Mouse (Mus musculus) forebrain, embryonic 13.5 days (tissue): Measurements from ENCODE around the gene Irf9. TPM values are rescaled to one million over a fixed set of nuclear protein-coding genes. Genes with fewer than 3 reads are reported as not detected.

ENCODE experiments used
- ATAC-seq: fragments of 200-750 bp; cut with Nextera tagmentation; 2 replicates; pipeline ENCODE4 v1.8.0; 2017
- H3K27ac ChIP-seq: fragments of 300-500 bp; sonication (generic); 2 replicates; pipeline ENCODE4 v1.5.1; 2015; ENCODE audit warnings: inconsistent platforms, mild to moderate bottlenecking, moderate library complexity
- H3K27me3 ChIP-seq: fragments of 300-500 bp; sonication (generic); 2 replicates; pipeline ENCODE4 v1.6.1; 2015; ENCODE audit warnings: mild to moderate bottlenecking, inconsistent platforms
- H3K36me3 ChIP-seq: fragments of 300-500 bp; sonication (generic); 2 replicates; pipeline ENCODE4 v1.6.1; 2015; ENCODE audit warnings: mild to moderate bottlenecking, inconsistent platforms; ENCODE audit not compliant: poor library complexity, severe bottlenecking
- H3K4me1 ChIP-seq: fragments of 300-500 bp; sonication (generic); 2 replicates; pipeline ENCODE4 v1.6.1; 2015; ENCODE audit warnings: inconsistent platforms
- H3K4me2 ChIP-seq: fragments of 300-500 bp; sonication (generic); 2 replicates; pipeline ENCODE4 v1.6.1; 2015; ENCODE audit warnings: inconsistent platforms, mild to moderate bottlenecking, moderate library complexity
- H3K4me3 ChIP-seq: fragments of 300-500 bp; sonication (generic); 2 replicates; pipeline ENCODE4 v1.5.1; 2015; ENCODE audit warnings: mild to moderate bottlenecking, inconsistent platforms
- H3K9ac ChIP-seq: fragments of 300-500 bp; sonication (generic); 2 replicates; pipeline ENCODE4 v1.6.1; 2015; ENCODE audit warnings: mild to moderate bottlenecking, inconsistent platforms
- H3K9me3 ChIP-seq: fragments of 300-500 bp; sonication (generic); replicated peaks from 2 replicates; pipeline ENCODE4 v1.6.1; 2016; ENCODE audit warnings: inconsistent platforms
- WGBS: fragments of 180-500 bp; shearing (Covaris S2); methylation state at CpG from one replicate; pipeline ENCODE4 v1.1.7; 2015; 5-methylcytosine and 5-hydroxymethylcytosine counted together
- polyA plus RNA-seq: library from polyadenylated mRNA; unstranded; fragments of >200 nt; fragmentation: Nextera tagmentation; extraction: Ambion mirVana; gene quantifications from 2 replicates; pipeline ENCODE4 v1.2.1, GENCODE M21; 2015

Gene Irf9
- polyA plus RNA-seq, 1 experiment from 2014 or later: 7.2 TPM

GRCm38 (mm10) chr14:55651528-55651927 lies 48.2 kb downstream of the Irf9 start:
- 92% methylated on average over 7 of the region's 7 CpGs for WGBS
- Histone ChIP-seq H3K4me1 (no peaks in the 10 kb centered on the region), H3K9me3 (no peaks in the 10 kb centered on the region), H3K9ac (no peak overlapping the region), H3K27ac (no peak overlapping the region), H3K36me3 (peaks cover 7% of the 10 kb centered on the region; the same call in 1 of the 2 replicates), H3K4me3 (no peak overlapping the region), H3K27me3 (no peaks in the 10 kb centered on the region), H3K4me2 (no peak overlapping the region)
- ATAC-seq: no peak

- no peak overlapping the region for H3K4me2 ChIP-seq
- H3K36me3 ChIP-seq: peaks cover 21% of the 10 kb centered on the region
- ATAC-seq: no peak
- WGBS: 87% methylated on average over 3 of the region's 3 CpGs
- peaks cover 14% of the 10 kb centered on the region for H3K4me1 ChIP-seq
- no peaks in the 10 kb centered on the region for H3K9me3 ChIP-seq
- H3K27ac ChIP-seq: no peak overlapping the region
- no peaks in the 10 kb centered on the region for H3K27me3 ChIP-seq
- H3K4me3 ChIP-seq: no peak overlapping the region
- H3K9ac ChIP-seq: no peak overlapping the region
Measured at GRCm38 (mm10) chr14:55656935-55657334, 53.6 kb downstream of the Irf9 start.

DNA sequence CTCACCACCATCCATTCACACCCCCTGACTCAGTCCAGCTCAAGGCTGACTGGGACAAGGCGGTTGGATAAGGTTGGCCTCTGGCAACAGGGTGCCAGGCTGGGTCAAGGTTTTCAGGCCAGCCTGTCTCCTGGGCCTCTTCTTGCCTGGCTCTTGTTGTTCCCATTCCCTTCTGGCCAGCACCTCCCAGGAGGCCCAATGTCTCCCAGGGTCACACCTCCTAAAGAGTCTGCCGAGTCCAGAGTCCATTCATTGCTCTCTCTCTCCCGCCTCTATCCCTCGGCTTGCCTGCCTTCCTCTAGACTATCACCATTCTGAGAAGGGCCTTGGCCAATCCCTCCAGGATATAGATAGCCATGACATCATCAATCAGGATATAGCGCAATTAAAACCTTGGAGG lies 54.6 kb downstream of the Irf9 start:
- Histone ChIP-seq H3K9me3 (no peaks in the 10 kb centered on the region), H3K36me3 (peaks cover 27% of the 10 kb centered on the region), H3K4me1 (peaks cover 14% of the 10 kb centered on the region), H3K4me2 (no peak overlapping the region), H3K4me3 (no peak overlapping the region), H3K27ac (no peak overlapping the region), H3K9ac (no peak overlapping the region), H3K27me3 (no peaks in the 10 kb centered on the region)
- no peak for ATAC-seq
- 88% methylated on average over 5 of the region's 5 CpGs for WGBS

Other genes starting within 250 kb of the Irf9 start
- 65.5 and 70.4 TPM in 2 replicates for gene Dhrs4, start 124.8 kb upstream of the Irf9 start, polyA plus RNA-seq
- 21.7 and 23.3 TPM in 2 replicates for gene Carmil3, start 112.9 kb upstream of the Irf9 start, polyA plus RNA-seq
- gene Cpne6, start 93.1 kb upstream of the Irf9 start, polyA plus RNA-seq: 1.5 and 2.0 TPM in 2 replicates
- not detected in 2 replicates for gene Nrl, start 78.6 kb upstream of the Irf9 start, polyA plus RNA-seq
- 17.9 and 18.1 TPM in 2 replicates for gene Pck2, start 63.3 kb upstream of the Irf9 start, polyA plus RNA-seq
- gene Dcaf11, start 43.6 kb upstream of the Irf9 start, polyA plus RNA-seq: 108 and 115 TPM in 2 replicates
- gene A730061H03Rik, start 43.2 kb upstream of the Irf9 start, polyA plus RNA-seq: 0.63 TPM in 1 of 2 replicates, not detected in the other
- not detected in 2 replicates for gene Fitm1, start 28.0 kb upstream of the Irf9 start, polyA plus RNA-seq
- 154 and 156 TPM in 2 replicates for gene Psme1, start 25.4 kb upstream of the Irf9 start, polyA plus RNA-seq
- 8.2 and 8.8 TPM in 2 replicates for gene Emc9, start 18.3 kb upstream of the Irf9 start, polyA plus RNA-seq
- 200 and 206 TPM in 2 replicates for gene Psme2, start 12.5 kb upstream of the Irf9 start, polyA plus RNA-seq
- 13.3 and 22.0 TPM in 2 replicates for gene Rnf31, start 11.9 kb upstream of the Irf9 start, polyA plus RNA-seq
- 7.9 and 9.3 TPM in 2 replicates for gene Rec8, start 14.5 kb downstream of the Irf9 start, polyA plus RNA-seq
- gene Ipo4, start 32.4 kb downstream of the Irf9 start, polyA plus RNA-seq: 65.5 and 76.0 TPM in 2 replicates
- gene Gm49378, start 34.3 kb downstream of the Irf9 start, polyA plus RNA-seq: 1.1 and 1.5 TPM in 2 replicates
- 64.3 and 71.3 TPM in 2 replicates for gene Tm9sf1, start 40.2 kb downstream of the Irf9 start, polyA plus RNA-seq
- gene Tssk4, start 46.6 kb downstream of the Irf9 start, polyA plus RNA-seq: 0.57 and 0.67 TPM in 2 replicates
- gene Mdp1, start 56.9 kb downstream of the Irf9 start, polyA plus RNA-seq: 66.3 and 70.1 TPM in 2 replicates
- 57.5 and 60.4 TPM in 2 replicates for gene Gmpr2, start 68.4 kb downstream of the Irf9 start, polyA plus RNA-seq
- 665 and 692 TPM in 2 replicates for gene Nedd8, start 68.6 kb downstream of the Irf9 start, polyA plus RNA-seq
- 45.1 and 51.6 TPM in 2 replicates for gene Tinf2, start 78.2 kb downstream of the Irf9 start, polyA plus RNA-seq
- gene Tgm1, start 110.4 kb downstream of the Irf9 start, polyA plus RNA-seq: 0.13 and 0.21 TPM in 2 replicates
- 33.5 and 37.8 TPM in 2 replicates for gene Rabggta, start 118.7 kb downstream of the Irf9 start, polyA plus RNA-seq
- gene Dhrs1, start 142.1 kb downstream of the Irf9 start, polyA plus RNA-seq: 77.1 and 78.8 TPM in 2 replicates
- gene Nop9, start 142.1 kb downstream of the Irf9 start, polyA plus RNA-seq: 44.4 and 46.4 TPM in 2 replicates
- 0.20 and 0.23 TPM in 2 replicates for gene Cideb, start 154.9 kb downstream of the Irf9 start, polyA plus RNA-seq
- 0.18 and 0.29 TPM in 2 replicates for gene Ltb4r2, start 157.9 kb downstream of the Irf9 start, polyA plus RNA-seq
- gene Ltb4r1, start 162.4 kb downstream of the Irf9 start, polyA plus RNA-seq: 0.45 TPM in 1 of 2 replicates, not detected in the other
- 3.6 and 5.4 TPM in 2 replicates for gene Adcy4, start 180.5 kb downstream of the Irf9 start, polyA plus RNA-seq
- gene Ripk3, start 185.3 kb downstream of the Irf9 start, polyA plus RNA-seq: 2.1 and 2.4 TPM in 2 replicates
- gene Nfatc4, start 219.6 kb downstream of the Irf9 start, polyA plus RNA-seq: 17.0 and 18.9 TPM in 2 replicates